Mouse (Mus musculus) hindbrain, embryonic 15.5 days (tissue): ENCODE measurements around the gene H2-Q1. TPM values are rescaled to one million over a fixed set of nuclear protein-coding genes. Genes with fewer than 3 reads are reported as not detected.
"Not testable (repeated sequence)": the region's sequence is repeated elsewhere in the genome, so short reads cannot be mapped to it uniquely, and the experiment has no call there.

Experiments
- ATAC-seq: fragments of 200-750 bp; cut with Nextera tagmentation; 2 replicates; pipeline ENCODE4 v1.8.0; 2017; ENCODE audit warnings: low read depth, moderate number of reproducible peaks, moderate TSS enrichment; ENCODE audit not compliant: low FRiP score
- H3K27ac ChIP-seq: fragments of 300-500 bp; sonication (generic); replicated peaks from 2 replicates; pipeline ENCODE4 v1.5.1; 2015; ENCODE audit warnings: mild to moderate bottlenecking, inconsistent platforms
- H3K27me3 ChIP-seq: fragments of 300-500 bp; sonication (generic); 2 replicates; pipeline ENCODE4 v1.6.1; 2015; ENCODE audit warnings: control low read depth, inconsistent platforms
- H3K36me3 ChIP-seq: fragments of 300-500 bp; sonication (generic); 2 replicates; pipeline ENCODE4 v1.6.1; 2015; ENCODE audit warnings: control low read depth, inconsistent platforms
- H3K4me1 ChIP-seq: fragments of 300-500 bp; sonication (generic); replicated peaks from 2 replicates; pipeline ENCODE4 v1.6.1; 2015; ENCODE audit warnings: control low read depth, inconsistent platforms
- H3K4me2 ChIP-seq: fragments of 300-500 bp; sonication (generic); 2 replicates; pipeline ENCODE4 v1.6.1; 2015; ENCODE audit warnings: moderate library complexity, mild to moderate bottlenecking, inconsistent platforms
- H3K4me3 ChIP-seq: fragments of 300-500 bp; sonication (generic); 2 replicates; pipeline ENCODE4 v1.5.1; 2015; ENCODE audit warnings: mild to moderate bottlenecking, inconsistent platforms
- H3K9ac ChIP-seq: fragments of 300-500 bp; sonication (generic); 2 replicates; pipeline ENCODE4 v1.6.1; 2015; ENCODE audit warnings: inconsistent platforms
- H3K9me3 ChIP-seq: fragments of 300-500 bp; sonication (generic); 2 replicates; pipeline ENCODE4 v1.6.1; 2016; ENCODE audit warnings: control low read depth, inconsistent platforms
- WGBS: fragments of 180-500 bp; shearing (Covaris S2); methylation state at CpG from one replicate; pipeline ENCODE4 v1.1.7; 2015; 5-methylcytosine and 5-hydroxymethylcytosine counted together
- polyA plus RNA-seq: library from polyadenylated mRNA; unstranded; fragments of >200 nt; fragmentation: Nextera tagmentation; extraction: Ambion mirVana; gene quantifications from 2 replicates; pipeline ENCODE4 v1.2.1, GENCODE M21; 2015

The H2-Q1 gene
- 0.39 and 0.58 TPM in 2 replicates for polyA plus RNA-seq

- 2% methylated on average over 55 of the region's 55 CpGs for WGBS
- no peaks in the 10 kb centered on the region for H3K9me3 ChIP-seq
- no peak for ATAC-seq
- H3K4me3 ChIP-seq, result peak within 1 kb of the TSS; percentile 38
- peak within 1 kb of the TSS; percentile 33; the same call in 1 of the 2 replicates for H3K9ac ChIP-seq
- peaks cover 10% of the 10 kb centered on the region for H3K4me1 ChIP-seq
- peak within 1 kb of the TSS; percentile 76 for H3K4me2 ChIP-seq
- peaks cover 41% of the 10 kb centered on the region for H3K27me3 ChIP-seq
- no peaks in the 10 kb centered on the region for H3K36me3 ChIP-seq
- no peak within 1 kb of the TSS for H3K27ac ChIP-seq
Observed at GRCm38 (mm10) chr17:35320327-35321081, at the start of gene H2-Q1. TSS of gene H2-Q1 (plus strand) at chr17:35320405.

GRCm38 (mm10) chr17:35272249-35272648 is 48.0 kb upstream of the H2-Q1 start:
- H3K9ac ChIP-seq, result no peak overlapping the region
- H3K4me1 ChIP-seq, result no peaks in the 10 kb centered on the region
- WGBS, result 79% methylated on average over 3 of the region's 3 CpGs
- H3K9me3 ChIP-seq, result no peaks in the 10 kb centered on the region
- no peaks in the 10 kb centered on the region for H3K36me3 ChIP-seq
- no peak overlapping the region for H3K27ac ChIP-seq
- peaks cover 14% of the 10 kb centered on the region; the same call in 1 of the 2 replicates for H3K27me3 ChIP-seq
- ATAC-seq, result no peak
- no peak overlapping the region for H3K4me2 ChIP-seq
- no peak overlapping the region for H3K4me3 ChIP-seq

- Histone ChIP-seq H3K4me3 (no peak overlapping the region), H3K9ac (no peak overlapping the region), H3K27ac (no peak overlapping the region), H3K27me3 (peaks cover 14% of the 10 kb centered on the region; the same call in 1 of the 2 replicates), H3K4me1 (no peaks in the 10 kb centered on the region), H3K4me2 (no peak overlapping the region), H3K36me3 (no peaks in the 10 kb centered on the region), H3K9me3 (no peaks in the 10 kb centered on the region)
- ATAC-seq, result peak; percentile 73
- 2% methylated on average over 11 of the region's 11 CpGs for WGBS
Observed at GRCm38 (mm10) chr17:35274770-35275169, 45.4 kb upstream of the H2-Q1 start.

- no peak overlapping the region for H3K27ac ChIP-seq
- H3K36me3 ChIP-seq, result no peaks in the 10 kb centered on the region
- 0 out of 2 replicates have a peak overlapping the region, but pooled peaks have one; percentile 11 for H3K9ac ChIP-seq
- 0 out of 2 replicates have a peak overlapping the region, but pooled peaks have one; percentile 13 for H3K4me3 ChIP-seq
- peak overlapping the region; percentile 47 for H3K4me2 ChIP-seq
- no peaks in the 10 kb centered on the region for H3K4me1 ChIP-seq
- WGBS, result 23% methylated on average over 13 of the region's 13 CpGs
- ATAC-seq, result no peak
- H3K9me3 ChIP-seq, result no peaks in the 10 kb centered on the region
- peaks cover 14% of the 10 kb centered on the region; the same call in 1 of the 2 replicates for H3K27me3 ChIP-seq
Observed at GRCm38 (mm10) chr17:35276304-35276864, 43.8 kb upstream of the H2-Q1 start.

- H3K4me2 ChIP-seq, result no peak overlapping the region
- H3K4me1 ChIP-seq, result no peaks in the 10 kb centered on the region
- H3K9me3 ChIP-seq, result no peaks in the 10 kb centered on the region
- WGBS, result 87% methylated on average over 8 of the region's 8 CpGs
- no peak overlapping the region for H3K27ac ChIP-seq
- ATAC-seq, result no peak
- H3K4me3 ChIP-seq, result no peak overlapping the region
- H3K27me3 ChIP-seq, result peaks cover 14% of the 10 kb centered on the region; the same call in 1 of the 2 replicates
- no peaks in the 10 kb centered on the region for H3K36me3 ChIP-seq
- H3K9ac ChIP-seq, result no peak overlapping the region
Observed at GRCm38 (mm10) chr17:35278049-35278448, 42.2 kb upstream of the H2-Q1 start.

GRCm38 (mm10) chr17:35278957-35279688 is 41.1 kb upstream of the H2-Q1 start:
- WGBS, result 91% methylated on average over 13 of the region's 13 CpGs
- Histone ChIP-seq H3K9me3 (no peaks in the 10 kb centered on the region), H3K27me3 (peaks cover 14% of the 10 kb centered on the region; the same call in 1 of the 2 replicates), H3K4me1 (no peaks in the 10 kb centered on the region), H3K36me3 (no peaks in the 10 kb centered on the region), H3K27ac (no peak overlapping the region), H3K9ac (no peak overlapping the region), H3K4me3 (no peak overlapping the region), H3K4me2 (no peak overlapping the region)
- no peak for ATAC-seq

- no peaks in the 10 kb centered on the region for H3K4me1 ChIP-seq
- H3K27me3 ChIP-seq, result peaks cover 13% of the 10 kb centered on the region; the same call in 1 of the 2 replicates
- ATAC-seq, result no peak
- H3K4me2 ChIP-seq, result no peak overlapping the region
- WGBS, result 80% methylated on average over 3 of the region's 3 CpGs
- H3K9ac ChIP-seq, result no peak overlapping the region
- H3K4me3 ChIP-seq, result no peak overlapping the region
- H3K36me3 ChIP-seq, result no peaks in the 10 kb centered on the region
- no peak overlapping the region for H3K27ac ChIP-seq
- no peaks in the 10 kb centered on the region for H3K9me3 ChIP-seq
Observed at GRCm38 (mm10) chr17:35280276-35280675, 39.9 kb upstream of the H2-Q1 start.

- H3K27ac ChIP-seq, result no peak overlapping the region
- H3K4me3 ChIP-seq, result no peak overlapping the region
- ATAC-seq, result no peak
- H3K4me1 ChIP-seq, result no peaks in the 10 kb centered on the region
- H3K36me3 ChIP-seq, result no peaks in the 10 kb centered on the region
- H3K9ac ChIP-seq, result no peak overlapping the region
- no peaks in the 10 kb centered on the region for H3K27me3 ChIP-seq
- H3K4me2 ChIP-seq, result no peak overlapping the region
- no peaks in the 10 kb centered on the region for H3K9me3 ChIP-seq
Observed at GRCm38 (mm10) chr17:35285431-35285830, 34.8 kb upstream of the H2-Q1 start.

GRCm38 (mm10) chr17:35295796-35296195 is 24.4 kb upstream of the H2-Q1 start:
- 3% methylated on average over 5 of the region's 5 CpGs for WGBS
- not testable (repeated sequence) for H3K27ac ChIP-seq, ATAC-seq

GRCm38 (mm10) chr17:35300261-35300945 is 19.8 kb upstream of the H2-Q1 start:
- H3K4me2 ChIP-seq, H3K4me3 ChIP-seq, H3K9me3 ChIP-seq, H3K9ac ChIP-seq, ATAC-seq, H3K27me3 ChIP-seq, H3K4me1 ChIP-seq, H3K36me3 ChIP-seq, H3K27ac ChIP-seq: not testable (repeated sequence)
- 91% methylated on average over 7 of the region's 7 CpGs for WGBS

More at GRCm38 (mm10) chr17:35295796-35296195, 24.4 kb upstream of the H2-Q1 start:
- H3K9ac ChIP-seq, H3K9me3 ChIP-seq, H3K4me3 ChIP-seq, H3K4me2 ChIP-seq, H3K36me3 ChIP-seq, H3K4me1 ChIP-seq, H3K27me3 ChIP-seq: not testable (repeated sequence)

GRCm38 (mm10) chr17:35301645-35302258 is 18.5 kb upstream of the H2-Q1 start:
- WGBS, result 27% methylated on average over 13 of the region's 13 CpGs
- Histone ChIP-seq H3K4me2 (no peak overlapping the region), H3K9me3 (no peaks in the 10 kb centered on the region), H3K27me3 (no peaks in the 10 kb centered on the region), H3K9ac (no peak overlapping the region), H3K36me3 (no peaks in the 10 kb centered on the region), H3K4me1 (no peaks in the 10 kb centered on the region), H3K27ac (no peak overlapping the region), H3K4me3 (no peak overlapping the region)
- 0 out of 2 replicates have a peak, but pooled peaks have one; percentile 48 for ATAC-seq
